In the genomic region with DNA sequence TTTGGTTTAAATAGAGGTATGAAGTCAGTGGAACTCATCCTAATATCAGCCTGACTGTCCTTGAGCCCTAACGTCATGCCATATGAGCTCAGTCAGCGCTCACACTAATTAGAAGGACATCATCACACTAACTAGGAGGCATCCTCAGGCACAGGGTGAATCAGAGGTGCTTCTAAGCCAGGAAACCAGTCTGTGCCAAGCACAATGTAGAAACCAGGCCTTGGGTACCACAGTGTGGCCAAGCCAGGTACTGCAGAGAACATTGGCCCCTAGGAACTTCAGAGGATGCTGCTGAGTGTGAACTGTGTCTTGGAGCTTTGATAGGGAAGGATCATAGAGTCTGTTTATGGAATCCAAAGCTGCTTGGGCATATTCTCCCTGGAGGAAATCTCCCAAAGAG, we compare ENCODE assay signal across 8 mouse cellular contexts. TPM values are rescaled to one million over a fixed set of nuclear protein-coding genes. Genes with fewer than 3 reads are reported as not detected.
A peak's percentile ranks its signal among the peaks of the same experiment; 100 is the strongest.
DNase-seq lines count a peak whose midpoint lies in the region; ATAC-seq lines count a peak whose summit lies in the region.

No protein-coding gene starts in this region.

- H3K9ac ChIP-seq in hindbrain, embryonic 13.5 days, result no peak overlapping the region

- H3K4me3 ChIP-seq in hindbrain, embryonic 13.5 days, result no peak overlapping the region

- H3K4me1 ChIP-seq in hindbrain, embryonic 13.5 days (replicated peaks), result no peaks in the 10 kb centered on the region

- no peaks in the 10 kb centered on the region for H3K36me3 ChIP-seq in hindbrain, embryonic 13.5 days

- DNase-seq in NIH3T3 (ENCODE audit: low read depth), result peak; percentile 83
- DNase-seq in cerebellum, adult 9-11 months, result peak; percentile 72
- peak; percentile 77 to 85 for DNase-seq in frontal cortex, postnatal 25 days (ENCODE audit: low spot score in 2 of 2)
- DNase-seq in layer of hippocampus, postnatal 10 days (ENCODE audit: low spot score in 2 of 2), result peak; percentile 87 to 88
- peak; percentile 88 for DNase-seq in lung, postnatal 10 days
- peak; percentile 87 for DNase-seq in retina, embryonic 14.5 days (ENCODE audit: low spot score)
- DNase-seq in thymus, postnatal 25 days, result peak; percentile 70

- H3K9me3 ChIP-seq in hindbrain, embryonic 13.5 days, result no peaks in the 10 kb centered on the region

- no peak overlapping the region for H3K4me2 ChIP-seq in hindbrain, embryonic 13.5 days

- no peak overlapping the region for H3K27ac ChIP-seq in hindbrain, embryonic 13.5 days

- WGBS in hindbrain, embryonic 13.5 days, result 29% methylated on average over 2 of the region's 2 CpGs

- peak; percentile 91; the same call in 1 of the 2 replicates for ATAC-seq in hindbrain, embryonic 13.5 days (ENCODE audit: low FRiP score)

- H3K27me3 ChIP-seq in hindbrain, embryonic 13.5 days, result no peaks in the 10 kb centered on the region

RNA-seq across cellular contexts. Expression of gene Itga2, which starts 32.3 kb away (rescaled TPM):
- 1.9 and 2.3 TPM in 2 replicates for polyA plus RNA-seq in hindbrain, embryonic 13.5 days (2015; fragmentation: Nextera tagmentation; extraction: Ambion mirVana)
- under 1 TPM; 0.34 to 0.40 TPM for total RNA-seq in layer of hippocampus, postnatal 10 days (2021)
